Mouse (Mus musculus): ENCODE data around the gene Macf1.
"Not testable (repeated sequence)": the region's sequence is repeated elsewhere in the genome, so short reads cannot be mapped to it uniquely, and the experiment has no call there.

The Macf1 gene

DNA sequence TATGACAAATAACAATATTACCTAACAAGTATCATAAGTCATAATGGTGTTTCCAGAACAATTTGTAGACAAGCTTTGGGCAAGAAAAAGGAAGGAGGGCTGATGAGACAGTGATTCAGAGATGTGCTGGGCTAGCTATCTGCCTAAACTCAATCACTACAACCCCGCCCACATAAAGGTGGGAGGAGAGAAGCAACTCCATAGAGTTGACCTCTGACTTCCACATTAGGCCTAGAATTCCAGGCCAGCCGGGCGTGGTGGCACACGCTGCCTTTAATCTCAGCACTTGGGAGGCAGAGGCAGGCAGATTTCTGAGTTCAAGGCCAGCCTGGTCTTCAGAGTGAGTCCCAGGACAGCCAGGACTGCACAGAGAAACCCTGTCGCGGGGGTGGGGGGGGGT is 153.2 kb downstream of the Macf1 start:
- no peak for DNase-seq

DNA sequence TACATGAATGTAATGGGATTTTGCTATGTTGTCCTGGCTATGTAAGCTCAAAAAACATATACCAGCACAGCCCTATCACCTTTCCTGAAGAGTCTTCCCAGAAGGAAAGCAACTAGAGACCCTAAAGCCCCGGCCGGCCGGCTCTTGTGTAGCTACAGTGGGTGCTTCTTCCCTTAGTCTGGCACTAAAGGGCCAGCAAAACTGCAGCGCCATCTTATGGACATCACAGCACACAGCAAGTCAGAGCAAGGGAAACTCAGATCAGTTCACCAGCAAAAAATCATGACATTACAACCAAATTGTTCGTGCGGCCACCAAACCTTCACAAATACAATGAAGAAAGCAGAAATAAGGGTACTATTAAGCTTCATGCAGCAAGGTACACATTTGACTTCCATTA is 154.9 kb downstream of the Macf1 start:
- DNase-seq, result peak; percentile 37

DNA sequence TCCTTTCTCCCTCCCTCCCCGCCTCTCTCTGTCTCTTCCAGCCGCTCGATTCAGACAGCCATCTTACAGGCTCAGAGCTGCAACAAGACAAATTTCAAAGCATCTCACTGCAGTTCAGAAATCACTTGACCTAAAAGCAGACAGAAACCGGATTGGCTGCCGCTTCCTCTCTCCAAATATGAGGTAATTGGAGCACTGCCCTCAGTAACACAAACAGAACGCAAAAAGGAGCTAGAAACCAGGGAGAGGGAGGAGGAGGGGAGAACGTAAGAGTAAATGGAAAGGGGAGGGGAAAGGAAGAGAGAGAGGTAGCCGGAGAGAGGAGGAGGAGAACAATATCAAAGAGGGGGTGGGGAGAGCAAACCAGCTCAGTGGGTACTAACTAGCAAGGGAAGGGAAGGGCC is 156.6 kb downstream of the Macf1 start:
- peak; percentile 29 for DNase-seq

DNA sequence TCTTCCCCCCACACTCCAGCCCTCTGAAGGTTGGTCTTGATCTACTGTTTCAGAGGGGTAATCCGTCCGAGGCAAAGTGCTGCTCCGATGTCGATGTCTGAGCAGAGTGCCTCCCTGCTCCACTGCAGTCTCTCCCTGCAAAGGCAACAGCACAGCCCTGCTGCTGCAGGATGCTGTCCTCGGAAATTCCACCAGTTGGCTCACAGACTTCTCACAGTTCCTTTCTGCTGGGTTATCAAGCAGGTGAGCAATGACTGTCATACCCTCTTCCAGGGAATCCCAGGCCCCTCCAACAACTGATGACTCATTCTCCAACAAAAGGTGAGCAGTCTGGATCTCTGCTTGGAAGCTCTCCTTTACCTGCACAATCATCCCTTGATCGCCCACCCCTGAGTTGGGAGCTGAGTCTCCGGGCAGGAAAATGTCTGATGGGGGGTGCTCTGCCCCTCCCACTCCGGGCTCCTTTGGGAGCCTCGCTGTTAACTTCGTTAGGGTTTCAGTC is 157.3 kb downstream of the Macf1 start:
- DNase-seq, result no peak

DNA sequence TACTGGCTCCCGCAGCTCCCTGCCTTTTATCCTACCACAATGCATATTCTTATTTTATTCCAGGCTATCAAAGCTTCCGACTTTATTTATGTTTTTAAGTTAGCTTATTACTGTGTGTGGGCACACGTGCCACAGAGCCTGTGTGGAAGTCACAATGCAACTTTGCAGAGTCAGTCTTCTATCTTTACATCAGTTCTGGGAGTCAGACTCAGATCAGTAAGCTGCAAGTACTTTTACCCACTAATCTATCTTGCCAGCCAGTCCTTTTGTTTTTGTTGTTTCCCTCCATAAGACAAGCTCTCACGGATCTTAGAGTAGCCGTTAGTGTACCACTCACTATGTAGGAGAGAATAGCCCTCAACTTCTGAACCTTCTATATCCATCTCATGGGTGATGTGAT is 159.4 kb downstream of the Macf1 start:
- no peak for DNase-seq

DNA sequence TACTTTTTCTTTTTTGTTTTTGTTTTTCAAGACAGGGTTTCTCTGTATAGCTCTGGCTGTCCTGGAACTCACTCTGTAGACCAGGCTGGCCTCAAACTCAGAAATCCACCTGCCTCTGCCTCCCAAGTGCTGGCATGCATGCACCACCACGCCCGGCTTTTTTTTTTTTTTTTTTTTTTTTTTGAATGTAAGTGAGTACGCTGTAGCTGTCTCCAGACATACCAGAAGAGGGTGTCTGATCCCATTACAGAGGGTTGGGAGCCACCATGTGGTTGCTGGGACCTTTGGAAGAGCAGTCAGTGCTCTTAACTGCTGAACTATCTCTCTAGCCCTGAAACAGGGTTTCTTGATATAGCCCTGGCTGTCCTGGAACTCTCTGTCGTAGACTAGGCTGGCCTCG is 164.0 kb downstream of the Macf1 start:
- DNase-seq, result not testable (repeated sequence)

DNA sequence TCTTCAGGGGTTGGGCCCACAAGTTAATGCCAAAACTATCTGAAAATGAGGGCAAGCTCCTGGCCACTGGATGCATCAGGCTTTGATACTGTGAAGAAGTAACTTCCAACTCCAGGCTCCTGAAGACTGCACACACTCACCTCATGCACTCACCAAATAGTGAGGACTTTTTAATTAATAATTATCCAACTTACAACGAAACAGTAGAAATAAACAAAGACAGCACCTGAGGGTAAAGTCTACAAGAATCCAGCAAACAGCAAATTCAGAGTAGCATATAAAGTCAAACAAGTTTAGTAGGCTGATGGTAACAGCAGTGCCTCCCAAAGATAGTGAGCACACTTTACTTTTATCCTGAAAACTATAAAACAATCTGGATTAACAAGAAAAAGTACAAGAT is 168.5 kb downstream of the Macf1 start:
- DNase-seq, result no peak

DNA sequence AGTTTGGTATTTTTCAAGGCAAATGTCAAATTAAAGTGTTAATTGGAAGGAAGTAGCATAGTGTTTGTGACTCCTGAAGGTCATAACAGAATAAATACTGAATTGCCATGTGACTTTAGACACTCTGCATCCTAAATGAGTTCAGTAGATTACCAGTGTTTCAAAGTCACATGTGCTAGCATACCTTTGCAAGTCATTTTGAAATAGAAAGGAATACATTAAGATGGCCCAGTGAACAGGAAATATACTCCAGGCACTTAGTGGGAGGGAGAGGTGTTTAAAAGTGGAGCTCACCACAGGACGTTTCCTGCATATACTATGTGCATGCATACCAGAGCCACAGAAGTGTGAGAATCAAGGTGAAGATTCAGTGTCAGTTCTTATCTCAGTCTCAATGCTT is 174.0 kb downstream of the Macf1 start:
- DNase-seq, result no peak

DNA sequence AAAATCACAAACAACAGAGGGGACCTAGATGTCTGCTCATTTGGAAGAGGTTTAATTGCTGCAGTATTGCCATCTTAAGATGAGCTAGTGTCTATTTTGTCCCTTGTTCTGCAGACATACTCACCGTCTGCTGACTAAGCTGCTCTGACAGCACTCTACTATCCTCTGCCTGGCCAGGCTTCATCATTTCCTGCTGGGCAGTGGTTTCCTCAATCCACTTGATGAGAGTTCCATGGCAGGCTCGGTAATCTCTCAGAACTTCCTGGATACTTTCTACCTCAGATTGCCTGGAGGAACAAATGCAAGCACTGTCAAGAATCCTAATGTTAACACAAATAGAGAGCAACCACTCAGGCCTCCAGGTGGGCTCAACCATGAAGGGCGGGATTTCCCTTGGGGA is 195.1 kb downstream of the Macf1 start:
- no peak for DNase-seq

DNA sequence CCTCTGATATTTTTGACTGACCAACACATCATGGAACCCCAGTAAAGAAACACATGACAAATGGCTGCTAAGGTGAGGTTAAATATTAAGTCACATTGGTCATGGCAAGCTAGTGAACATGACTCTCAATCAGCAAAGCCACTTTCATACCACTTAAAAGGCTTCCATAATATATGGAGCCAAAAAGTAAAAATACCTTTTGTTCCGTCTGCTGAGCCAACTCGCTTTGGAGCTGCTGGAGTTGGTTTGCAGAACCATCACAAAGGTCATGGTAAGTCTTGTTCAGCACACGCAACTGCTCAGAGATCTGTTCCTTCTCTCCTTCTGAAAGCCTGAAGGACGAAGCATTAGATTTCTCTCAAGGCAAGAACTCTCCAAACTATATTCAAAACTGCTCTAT is 204.2 kb downstream of the Macf1 start:
- DNase-seq, result no peak

DNA sequence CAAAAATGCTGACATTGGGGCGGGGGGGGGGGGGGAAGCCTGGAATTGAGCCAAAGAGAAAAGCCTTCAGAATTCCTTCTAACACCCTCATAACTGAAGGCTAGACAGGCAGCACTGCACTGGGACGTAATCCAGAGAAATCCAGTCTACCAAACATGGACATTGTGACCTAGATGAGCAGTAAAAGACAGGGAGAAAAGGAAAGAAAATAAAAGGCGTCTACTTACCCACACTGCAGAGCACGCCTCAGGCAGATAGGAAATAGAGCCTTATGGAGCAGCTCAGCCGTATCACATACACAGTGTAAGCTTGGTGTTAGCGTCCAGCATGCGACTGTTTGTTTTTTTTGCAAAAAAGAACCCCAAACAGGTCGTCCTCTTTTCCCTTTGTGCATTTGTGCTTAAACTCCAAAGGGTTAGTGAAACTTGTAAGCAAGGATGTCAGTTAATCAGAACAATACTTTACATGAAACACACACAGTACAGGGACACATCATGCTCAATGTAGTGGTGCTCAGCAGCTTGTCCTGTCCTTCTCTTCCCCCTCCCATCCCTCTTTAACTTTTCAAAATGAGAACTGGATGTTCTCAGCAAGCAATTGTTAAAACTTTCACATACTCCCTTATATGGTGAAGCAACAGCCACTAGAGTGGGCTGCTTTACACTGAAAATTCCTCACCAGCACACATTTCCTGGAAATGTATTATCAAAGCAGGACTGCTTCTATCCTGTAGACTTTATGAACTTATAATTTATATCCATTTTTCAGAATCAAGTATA is 205.3 kb downstream of the Macf1 start:
- no peak for DNase-seq

DNA sequence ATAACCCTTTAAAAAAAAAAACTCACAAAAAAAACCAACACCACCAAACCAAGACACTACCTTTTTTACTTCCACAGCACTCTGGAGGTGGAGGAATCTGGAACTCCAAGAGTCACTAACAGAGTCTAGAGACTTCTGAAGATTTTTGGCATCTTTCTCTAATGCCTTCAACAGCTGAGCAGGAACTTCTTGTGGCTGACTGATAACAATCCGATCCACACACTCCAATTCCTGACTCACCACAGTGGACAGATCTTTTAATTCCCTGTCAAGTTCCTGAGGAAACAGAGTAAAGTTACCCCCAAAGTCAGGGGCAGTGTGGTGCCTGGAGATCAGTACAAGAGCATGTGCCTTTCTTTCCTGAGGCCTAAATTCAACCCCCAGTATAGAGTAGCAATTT is 218.4 kb downstream of the Macf1 start:
- no peak for DNase-seq

DNA sequence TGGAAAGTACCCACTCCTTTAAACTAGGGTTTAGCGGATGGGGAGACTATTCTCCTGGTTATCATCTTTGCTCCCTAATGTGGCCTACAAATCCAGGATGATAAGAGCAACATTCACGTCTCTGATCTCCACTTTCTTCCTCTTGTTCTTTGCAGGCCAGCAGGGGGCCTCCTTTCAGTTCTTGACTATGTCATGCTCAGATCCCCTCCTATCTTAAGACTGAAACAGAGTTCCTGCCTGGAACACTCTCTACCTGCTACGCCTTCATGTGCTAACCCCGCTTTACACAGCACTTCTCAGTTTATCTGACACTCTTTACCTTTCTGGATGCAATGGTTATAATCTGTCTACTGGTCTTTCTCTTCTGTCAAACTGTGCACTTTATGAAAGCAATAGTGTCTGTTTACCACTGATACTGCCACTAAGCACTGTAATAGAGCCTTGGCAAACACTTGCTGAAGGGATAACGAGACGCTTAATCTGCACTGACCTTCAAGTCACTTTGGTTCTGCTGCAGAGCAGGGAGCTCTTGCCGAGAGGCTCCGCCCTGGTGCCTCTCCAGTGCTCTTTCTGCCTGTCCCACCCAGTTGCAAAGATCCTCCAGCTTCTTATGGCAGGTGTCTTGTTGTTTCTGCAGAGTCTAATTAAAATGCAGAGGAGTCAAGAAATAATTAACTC is 223.4 kb downstream of the Macf1 start:
- DNase-seq, result peak; percentile 10

DNA sequence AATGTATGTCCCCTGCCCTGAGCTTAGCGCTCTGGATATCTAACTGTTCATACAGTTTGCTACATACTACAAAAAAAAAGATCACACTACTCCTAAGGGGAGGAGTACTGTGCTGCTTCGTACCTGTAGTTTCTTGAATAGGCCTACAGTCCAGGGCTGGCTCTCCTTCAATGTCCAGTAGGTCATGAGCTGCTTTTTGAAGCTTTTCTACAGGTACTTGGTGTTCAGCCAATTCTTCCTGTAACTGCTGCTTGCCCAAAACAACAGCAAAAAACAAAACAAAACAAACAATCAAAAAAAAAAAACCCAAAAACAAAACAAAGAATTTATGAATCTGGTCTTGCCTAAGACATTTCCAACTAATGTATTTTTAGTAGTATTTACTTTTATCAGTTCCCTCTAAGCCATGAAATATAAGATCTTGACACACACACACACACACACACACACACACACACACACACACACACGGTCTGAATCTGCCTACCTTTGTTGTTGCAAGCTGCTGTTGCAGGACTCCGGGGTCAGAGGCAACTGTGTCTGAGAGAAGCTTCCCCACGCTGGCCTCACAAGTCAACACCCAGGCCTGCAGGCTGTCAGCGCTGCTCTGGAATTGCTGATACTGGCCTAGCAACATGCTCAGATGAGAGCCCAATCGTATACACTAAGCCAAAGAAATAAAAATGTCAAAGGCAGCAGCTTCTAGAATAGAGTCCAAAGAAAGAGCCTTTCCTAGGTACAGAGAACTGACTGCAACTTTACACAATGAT is 229.1 kb downstream of the Macf1 start:
- DNase-seq, result no peak

DNA sequence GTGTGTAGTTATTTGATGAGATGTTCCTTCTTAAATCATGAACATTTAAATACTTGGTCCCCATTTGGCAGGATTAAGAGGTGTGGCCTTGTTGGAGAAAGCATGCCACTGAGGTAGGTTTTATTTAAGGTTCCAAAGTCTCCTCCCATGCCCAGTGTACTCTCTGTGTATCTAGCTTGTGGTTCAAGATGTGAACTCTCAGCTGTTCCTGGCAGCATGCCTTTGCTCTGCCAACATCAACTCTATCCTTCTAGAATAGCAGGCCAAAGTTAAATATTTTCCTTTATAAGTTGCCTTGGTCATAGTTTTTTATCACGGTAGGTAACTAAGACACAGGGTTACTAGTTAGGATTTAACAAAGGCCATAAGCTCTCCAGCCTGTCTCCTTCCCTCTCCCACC is 230.4 kb downstream of the Macf1 start:
- DNase-seq, result no peak

DNA sequence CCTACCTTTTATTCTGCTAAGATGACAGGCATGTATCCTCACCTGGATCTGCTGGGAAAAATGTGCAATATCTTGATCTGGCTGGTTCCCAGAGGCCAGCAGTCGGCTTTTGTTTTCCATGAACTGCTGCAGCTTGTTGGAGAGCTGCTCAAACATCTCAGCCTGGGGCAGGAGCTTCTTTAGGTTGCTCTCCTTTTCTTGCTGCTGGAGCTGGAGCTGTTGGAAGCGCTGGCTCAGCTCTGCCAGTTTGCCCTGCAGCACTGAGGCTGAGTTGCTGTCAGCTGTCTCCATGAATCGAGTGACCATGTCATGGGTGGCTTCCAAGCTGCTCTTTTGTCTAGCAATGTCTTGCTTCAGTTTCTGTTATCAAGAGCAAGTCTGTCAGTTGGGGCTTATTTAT is 232.2 kb downstream of the Macf1 start:
- no peak for DNase-seq

DNA sequence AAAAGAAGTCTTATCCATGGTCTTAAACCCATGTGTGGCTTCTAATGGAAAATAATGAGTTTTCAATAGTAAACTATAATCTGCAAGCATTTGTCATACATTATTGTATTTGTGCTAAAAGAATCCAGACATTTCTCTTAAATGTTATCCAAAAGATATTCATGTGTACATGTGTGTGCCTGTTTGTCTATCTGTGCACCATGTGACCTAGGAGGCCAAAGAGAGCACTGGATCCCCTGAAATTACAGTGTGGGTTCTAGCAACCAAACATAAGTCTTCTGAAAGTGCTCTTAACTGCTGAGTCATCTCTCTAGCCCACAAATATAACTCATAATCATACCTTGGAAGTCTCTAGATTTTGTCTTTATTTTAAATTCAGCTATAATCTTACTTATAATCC is 234.9 kb downstream of the Macf1 start:
- no peak for DNase-seq

DNA sequence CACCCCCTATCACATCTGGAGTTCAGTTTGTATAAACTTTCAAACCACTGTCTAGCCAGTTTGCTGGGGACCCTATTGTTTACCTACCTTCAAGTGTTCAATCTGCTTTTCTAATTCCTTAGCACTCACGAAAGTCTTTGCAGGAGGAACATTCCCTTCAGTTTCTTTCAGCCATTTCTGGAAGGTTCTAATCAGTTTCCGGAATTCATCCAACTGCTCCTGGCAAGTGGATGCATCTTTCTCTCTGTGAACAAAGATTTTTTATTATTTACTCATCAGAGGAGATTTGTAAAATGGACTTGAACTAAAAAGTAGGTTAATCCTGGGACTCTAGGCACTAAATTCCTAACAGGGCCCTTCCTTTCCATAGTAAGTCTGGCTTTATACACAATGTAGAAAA is 236.1 kb downstream of the Macf1 start:
- no peak for DNase-seq

DNA sequence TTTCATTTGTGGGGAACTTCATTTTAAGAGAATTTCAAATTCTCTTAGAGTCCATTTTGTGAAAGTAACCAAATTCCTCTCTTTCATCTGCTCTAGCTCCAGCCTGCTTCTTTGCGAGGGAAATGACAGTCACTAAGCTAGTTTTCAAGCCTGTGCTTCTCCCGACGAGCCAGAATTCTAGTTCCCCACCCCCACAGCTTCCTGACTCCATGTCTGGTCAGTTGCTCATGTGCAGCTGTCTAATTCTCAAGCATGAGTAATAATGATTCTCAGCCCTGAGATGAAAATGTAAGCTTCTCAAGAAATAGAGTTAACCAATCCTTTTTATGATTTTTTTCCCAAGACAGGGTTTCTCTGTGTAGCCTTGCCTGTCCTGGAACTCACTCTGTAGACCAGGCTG is 236.9 kb downstream of the Macf1 start:
- DNase-seq, result no peak

DNA sequence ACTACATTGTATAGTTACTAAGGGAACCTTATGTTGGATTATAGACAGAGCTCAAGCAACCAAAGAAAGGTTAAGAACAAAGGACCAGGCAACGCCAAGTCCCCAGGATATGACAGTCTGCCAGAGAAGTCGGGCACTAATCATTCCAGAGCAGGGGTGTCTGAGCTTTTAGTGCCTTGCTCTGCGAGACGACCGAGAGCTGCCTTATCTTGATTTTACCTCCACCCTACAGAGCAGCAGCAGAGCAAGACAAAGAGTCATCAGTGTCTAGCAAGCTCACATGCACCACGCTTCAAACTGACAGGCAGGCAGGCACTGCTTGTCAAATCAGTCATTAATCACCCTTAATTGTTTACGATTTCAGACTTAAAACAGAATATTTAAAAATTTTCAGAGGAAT is 237.4 kb downstream of the Macf1 start:
- DNase-seq, result no peak

DNA sequence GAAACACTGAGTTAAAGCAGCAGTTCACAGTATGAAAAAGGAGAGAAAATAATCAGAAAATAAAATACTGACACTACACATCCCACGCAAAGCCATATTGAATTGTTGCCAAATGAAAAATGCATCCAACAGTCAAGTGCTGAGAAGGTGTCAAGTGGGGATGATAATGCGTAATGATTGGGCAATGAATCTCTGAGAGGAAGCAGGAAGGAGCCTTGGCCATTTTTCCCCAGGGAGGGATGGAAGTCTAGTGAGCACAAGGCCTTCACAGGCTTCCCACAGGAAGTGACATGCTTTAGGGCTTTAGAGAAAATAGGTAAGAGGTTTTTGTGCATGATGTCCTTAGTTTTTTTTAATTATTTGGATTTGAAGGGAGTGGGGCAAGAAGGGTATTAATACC is 237.9 kb downstream of the Macf1 start:
- not testable (repeated sequence) for DNase-seq

DNA sequence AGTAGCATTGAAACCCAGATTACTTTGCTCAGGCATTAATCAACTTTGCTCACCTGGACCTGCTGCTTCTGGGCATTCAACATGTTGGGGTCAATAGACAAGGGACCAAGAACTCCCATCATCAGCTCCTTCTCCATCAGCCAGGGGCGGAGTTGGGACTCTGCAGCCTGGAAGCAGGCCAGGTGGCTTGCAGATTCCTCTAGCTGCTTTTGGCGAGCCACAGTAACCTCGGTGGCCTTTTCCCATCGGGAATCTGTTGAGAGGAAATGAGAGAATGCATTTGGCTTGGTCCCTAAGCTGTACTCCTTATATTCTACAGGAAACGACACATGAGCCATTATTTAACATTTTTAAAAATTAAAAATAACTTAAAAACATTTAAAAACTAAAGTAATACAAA is 245.7 kb downstream of the Macf1 start:
- DNase-seq, result no peak

DNA sequence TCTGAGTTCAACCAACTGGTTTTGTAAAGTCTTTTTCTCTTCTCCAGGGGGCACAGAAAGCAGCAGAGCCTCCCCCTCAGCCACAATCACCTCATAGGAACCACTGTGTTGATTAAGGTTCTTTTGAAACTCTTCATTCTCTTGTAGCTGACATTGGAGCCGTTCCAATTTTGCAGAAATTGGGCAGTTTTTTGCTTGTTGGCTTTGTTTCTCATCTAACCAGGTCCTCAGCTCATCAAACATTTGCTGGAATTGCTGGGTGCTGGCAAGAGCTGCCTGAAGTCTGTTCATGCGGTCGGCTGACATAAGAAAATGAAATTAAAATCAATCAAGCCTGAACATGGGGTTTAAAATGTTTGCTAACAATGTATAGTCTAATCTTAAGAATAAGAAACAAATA is 251.0 kb downstream of the Macf1 start:
- no peak for DNase-seq

DNA sequence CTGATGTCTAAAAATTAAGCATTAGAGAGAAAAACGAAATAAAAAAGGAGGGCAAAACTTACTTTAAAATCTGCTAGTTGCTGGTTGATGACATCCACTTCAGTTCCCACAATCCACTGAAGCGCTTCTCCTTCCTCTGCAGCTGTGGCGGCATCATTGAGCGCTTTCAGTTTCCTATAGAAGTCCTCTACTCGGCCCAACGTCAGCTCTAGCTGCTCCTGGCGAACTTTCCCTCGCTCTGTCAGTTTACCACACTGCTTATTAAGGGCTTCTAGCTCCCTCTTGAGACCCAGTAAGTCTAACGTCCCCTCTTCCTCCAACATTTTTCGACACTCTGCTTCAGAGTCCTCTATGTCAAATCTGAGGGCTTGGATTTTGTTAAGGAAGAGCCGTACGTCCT is 252.2 kb downstream of the Macf1 start:
- DNase-seq, result no peak
